Mouse (Mus musculus): ENCODE measurements around the gene Rasgef1b. TPM values are rescaled to one million over a fixed set of nuclear protein-coding genes. Genes with fewer than 3 reads are reported as not detected.

Gene Rasgef1b
- 11.8 and 12.7 TPM in 2 replicates for polyA plus RNA-seq (2012; rRNA removed)

DNA sequence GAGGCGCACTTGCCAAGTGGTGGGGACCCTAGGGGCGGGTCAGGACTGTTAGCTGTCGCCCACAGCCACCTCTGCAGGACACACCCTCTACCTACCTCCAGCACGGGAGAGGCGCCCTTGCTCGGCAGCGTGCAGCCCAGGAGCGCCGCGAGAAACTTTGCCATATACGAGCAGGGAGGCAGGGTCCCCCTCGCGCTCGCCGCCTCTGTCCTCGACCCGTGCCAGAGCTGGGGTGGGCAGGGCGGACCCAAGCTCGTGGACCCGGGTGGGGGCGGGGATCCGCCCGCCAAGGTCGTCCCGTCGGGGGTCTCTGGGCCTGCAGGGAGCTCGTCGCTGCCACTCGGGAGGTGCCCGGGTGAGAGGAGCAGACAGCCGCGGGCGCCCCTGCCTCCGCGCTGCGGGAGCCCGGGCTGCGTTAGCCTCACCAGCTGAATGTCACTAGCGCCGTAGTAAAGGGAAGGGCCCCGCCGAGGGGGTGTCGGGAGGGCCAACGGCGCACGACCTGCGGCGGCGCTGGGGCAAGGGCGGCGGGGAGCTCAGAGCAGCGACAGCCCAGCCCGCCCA, at the start of gene Rasgef1b:
Gene Rasgef1b (minus strand): TSS at position 417 of the 564 bp plus-strand sequence.

Other genes starting within 250 kb of the Rasgef1b start
- not detected in 2 replicates for gene Vamp9, start 177.2 kb upstream of the Rasgef1b start, polyA plus RNA-seq (2012; rRNA removed)
- 466 and 718 TPM in 2 replicates for gene Hnrnpd, start 249.9 kb upstream of the Rasgef1b start, polyA plus RNA-seq (2012; rRNA removed)
- gene 4930524J08Rik, start 250.0 kb upstream of the Rasgef1b start, polyA plus RNA-seq (2012; rRNA removed), result 6.0 and 6.1 TPM in 2 replicates

All from central nervous system, embryonic 11.5 days (tissue).